Mouse (Mus musculus): ENCODE results near the gene Trnp1.

- no peak for TF ChIP-seq TAL1 (IDR thresholded peaks at IDR 0.05; ENCODE audit: low read length)
- TF ChIP-seq GATA1 (IDR thresholded peaks at IDR 0.05; ENCODE audit: low read length): no peak
Measured at GRCm38 (mm10) chr4:133489489-133490245, 8.7 kb downstream of the Trnp1 start.
